Mouse (Mus musculus): ENCODE results near the gene Adam12.

Gene Adam12

DNA sequence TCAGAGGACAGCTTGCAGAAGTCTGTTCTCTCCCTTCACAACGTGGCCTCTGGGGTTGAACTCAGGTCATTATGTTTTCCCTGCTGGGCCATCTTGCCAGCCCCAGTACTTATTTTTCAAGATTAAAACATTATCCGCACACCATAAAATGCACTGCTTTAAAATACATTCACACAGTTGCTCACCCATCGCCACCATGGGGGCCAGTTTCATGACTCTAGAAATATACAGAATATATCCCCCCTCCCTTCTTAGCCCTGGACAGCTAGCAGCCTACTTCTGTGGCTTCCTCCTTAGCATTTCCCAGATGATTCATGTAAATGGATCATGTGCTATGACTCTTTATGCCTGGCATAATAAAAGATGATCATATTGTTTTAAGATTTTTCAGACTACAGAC, 355.8 kb downstream of the Adam12 start:
- no peak for DNase-seq (ENCODE audit: low spot score in 2 of 2)

DNA sequence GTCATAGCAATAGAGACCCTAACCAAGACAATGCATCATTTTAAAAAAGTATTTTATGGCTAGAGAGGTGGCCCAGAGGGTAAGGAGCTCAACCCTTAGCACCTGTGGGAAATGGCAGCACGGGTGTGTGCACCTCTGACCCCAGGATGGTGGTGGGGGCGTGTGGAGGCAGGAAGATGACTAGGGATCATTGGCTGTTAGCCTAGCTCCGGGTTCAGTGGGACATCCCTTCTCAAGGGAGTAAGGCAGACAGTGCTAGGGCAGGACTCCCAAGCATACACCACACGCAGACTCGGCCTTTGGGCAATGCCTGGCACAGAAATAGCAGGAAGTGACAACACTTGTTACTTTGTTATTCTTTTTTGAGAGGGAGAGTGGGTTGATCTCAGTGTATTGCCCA, 359.2 kb downstream of the Adam12 start:
- DNase-seq (ENCODE audit: low spot score in 2 of 2): no peak

DNA sequence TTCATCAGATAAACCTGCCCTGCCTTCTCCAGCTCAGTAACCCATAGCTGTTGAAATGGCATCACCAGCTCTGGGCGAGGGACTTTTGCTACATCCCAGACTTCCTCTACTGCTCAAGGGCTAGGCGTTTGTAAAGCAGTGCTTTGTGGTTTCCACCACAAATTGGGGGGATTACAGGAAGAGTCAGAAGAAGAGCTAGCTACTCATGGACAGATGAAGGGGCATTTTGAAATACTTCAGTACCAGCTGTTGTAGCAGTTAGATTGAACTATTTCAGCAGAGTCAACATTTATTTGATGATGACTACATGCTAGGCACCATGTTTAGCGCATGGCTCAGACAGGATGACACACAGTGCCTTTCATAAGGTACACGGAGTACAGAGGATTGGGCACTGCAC, 361.7 kb downstream of the Adam12 start:
- no peak for DNase-seq (ENCODE audit: low spot score in 2 of 2)

DNA sequence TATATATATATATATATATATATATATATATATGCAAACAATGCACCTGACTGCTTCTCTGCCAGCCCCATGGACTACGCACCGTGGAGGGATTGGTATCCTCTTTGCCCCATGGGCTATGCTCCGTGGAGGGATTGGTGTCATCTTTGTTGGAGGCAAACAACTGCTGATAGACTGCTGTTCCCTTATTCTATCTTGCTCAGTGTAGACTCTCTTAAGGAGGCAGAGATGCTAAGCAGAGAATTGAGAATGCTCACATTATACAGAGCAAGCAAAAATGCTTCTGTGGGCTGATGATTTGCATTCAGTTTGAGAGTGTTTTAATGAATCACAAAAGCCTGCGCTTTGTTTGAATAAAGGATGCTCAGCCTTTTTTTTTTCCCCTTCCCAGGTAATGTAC, 368.3 kb downstream of the Adam12 start:
- DNase-seq (ENCODE audit: low spot score in 2 of 2): no peak

DNA sequence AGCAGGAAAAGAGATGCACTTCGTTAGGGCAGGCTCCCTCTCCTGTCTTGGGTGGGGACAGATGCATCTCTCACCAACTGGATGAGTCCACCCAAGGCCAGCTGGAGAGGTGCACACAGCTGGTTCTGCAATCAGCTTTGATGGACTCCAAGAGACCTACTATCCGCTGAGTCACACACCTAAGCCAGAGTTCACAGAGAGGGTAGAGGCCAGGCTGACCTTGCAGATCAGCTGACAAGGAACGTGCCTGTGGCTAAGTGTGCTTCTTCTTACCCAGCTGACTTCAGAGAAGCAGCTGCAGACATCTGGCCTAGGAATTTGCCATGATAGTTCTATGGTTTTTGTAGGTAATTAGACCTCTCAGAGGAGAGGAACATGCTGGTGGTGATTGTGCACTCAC, 368.8 kb downstream of the Adam12 start:
- DNase-seq (ENCODE audit: low spot score in 2 of 2): no peak

DNA sequence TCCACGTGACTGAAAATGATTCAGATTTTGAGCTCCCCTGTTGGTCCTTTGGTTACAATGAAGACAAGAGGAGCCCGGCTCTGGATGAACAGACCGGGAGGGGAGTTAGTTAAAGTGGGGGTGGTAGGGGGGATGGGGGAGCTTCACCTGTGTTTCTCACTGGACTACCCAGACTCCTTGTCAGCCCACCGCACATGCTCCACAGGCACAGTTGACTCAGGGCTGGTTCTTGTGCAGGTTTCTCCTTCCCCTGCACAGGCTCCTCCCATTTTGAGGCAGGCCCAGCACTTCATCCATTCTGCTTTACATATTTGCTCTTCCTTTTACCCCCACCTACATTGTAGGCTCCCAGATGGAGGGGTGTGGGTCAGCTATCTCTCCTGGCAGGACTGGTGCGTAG, 369.2 kb downstream of the Adam12 start:
- DNase-seq (ENCODE audit: low spot score in 2 of 2): no peak

DNA sequence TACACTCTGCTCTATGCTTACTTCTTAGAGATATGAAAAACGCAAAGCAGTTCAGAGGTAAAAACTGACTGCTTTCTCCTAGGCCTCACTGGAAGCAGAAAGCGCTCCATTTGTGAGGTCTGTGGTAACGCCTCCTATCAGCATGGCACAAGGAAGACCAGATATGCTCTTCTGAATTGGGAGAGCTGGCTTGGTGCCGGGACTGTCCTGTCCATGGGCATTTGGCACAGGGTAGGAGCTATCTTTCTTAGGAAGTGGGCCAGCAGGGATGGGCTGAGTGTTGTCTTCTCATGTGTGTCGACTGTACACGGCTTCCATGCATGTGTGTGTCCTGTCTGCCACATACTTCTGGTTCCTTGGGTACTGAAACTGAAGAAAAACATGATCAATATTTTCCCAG, 369.7 kb downstream of the Adam12 start:
- DNase-seq (ENCODE audit: low spot score in 2 of 2): no peak

DNA sequence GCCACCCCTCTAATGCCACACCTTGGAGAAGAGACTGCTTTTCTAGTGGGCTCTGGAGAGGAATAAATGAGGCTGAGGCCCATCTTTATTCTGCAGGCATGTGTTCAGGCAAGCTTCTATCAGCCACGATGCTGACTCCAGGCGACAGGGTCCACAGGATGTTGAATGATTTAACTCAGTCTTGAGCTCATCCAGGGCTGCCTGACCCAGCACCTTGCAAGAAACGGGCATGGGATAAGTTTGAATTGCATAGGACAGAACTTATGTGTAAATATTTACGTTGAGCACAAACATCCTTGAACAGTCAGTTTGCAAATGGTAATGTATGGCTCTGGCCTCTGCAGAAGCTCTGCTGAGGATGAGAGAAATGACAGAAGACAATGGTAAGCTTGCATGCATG, 372.4 kb downstream of the Adam12 start:
- DNase-seq (ENCODE audit: low spot score in 2 of 2): no peak

DNA sequence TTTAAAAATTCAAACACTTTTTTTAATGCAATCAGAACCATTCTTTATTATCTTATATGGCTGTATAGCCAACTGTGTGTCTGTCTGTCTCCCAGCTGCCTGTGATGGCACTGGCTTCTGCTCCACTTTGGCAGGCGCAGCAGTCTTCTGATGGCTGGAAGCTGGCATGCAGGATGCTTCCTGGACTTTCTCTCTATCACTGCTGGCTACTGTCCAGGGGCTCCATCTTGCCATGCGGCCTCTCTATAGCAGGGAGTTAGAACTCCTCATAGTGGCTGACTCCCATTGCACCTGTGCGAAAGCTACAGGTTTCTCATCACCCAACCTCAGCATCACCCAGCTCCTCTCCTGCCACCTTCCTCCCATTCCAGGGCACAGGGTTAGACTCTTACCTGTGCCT, 373.4 kb downstream of the Adam12 start:
- no peak for DNase-seq (ENCODE audit: low spot score in 2 of 2)

DNA sequence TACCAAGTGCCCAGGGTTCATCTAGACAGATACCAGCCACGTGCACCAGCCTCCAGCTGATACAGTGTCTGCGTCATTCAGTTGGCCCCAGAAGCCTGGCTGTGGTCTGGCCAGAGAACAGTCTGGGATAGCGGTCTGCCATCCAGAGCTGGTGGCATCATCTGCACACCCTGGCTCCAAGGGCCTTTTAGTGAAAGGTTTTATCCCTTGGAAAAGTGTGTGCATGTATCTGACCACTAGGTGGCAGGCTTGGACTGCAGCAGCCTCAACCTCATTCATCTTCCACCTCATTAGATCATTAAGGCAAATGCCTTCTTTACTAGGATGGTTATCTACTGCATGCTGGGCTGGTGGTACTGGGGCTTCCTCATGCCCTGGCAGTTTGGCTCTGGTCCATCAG, 375.7 kb downstream of the Adam12 start:
- DNase-seq (ENCODE audit: low spot score in 2 of 2): peak in 1 of 2 experiments; percentile 22

DNA sequence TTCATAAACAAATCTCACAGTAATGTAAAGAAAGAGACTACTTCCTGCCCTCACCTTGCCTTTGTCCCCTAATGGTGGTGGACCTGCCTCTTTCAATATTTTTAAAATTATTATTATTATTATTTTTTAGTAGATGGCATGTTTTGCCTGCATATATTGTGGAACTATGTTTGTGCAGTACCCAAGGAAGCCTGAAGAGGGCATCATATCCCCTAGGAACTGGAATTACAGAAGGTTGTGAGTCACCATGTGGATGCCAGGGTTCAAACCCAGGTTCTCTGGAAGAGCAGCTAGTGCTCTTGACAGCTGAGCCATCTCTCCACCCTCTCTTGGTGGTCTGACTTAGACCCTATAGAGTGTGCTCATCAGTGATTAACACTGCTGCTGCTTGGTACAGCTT, 381.2 kb downstream of the Adam12 start:
- no peak for DNase-seq (ENCODE audit: low spot score in 2 of 2)

DNA sequence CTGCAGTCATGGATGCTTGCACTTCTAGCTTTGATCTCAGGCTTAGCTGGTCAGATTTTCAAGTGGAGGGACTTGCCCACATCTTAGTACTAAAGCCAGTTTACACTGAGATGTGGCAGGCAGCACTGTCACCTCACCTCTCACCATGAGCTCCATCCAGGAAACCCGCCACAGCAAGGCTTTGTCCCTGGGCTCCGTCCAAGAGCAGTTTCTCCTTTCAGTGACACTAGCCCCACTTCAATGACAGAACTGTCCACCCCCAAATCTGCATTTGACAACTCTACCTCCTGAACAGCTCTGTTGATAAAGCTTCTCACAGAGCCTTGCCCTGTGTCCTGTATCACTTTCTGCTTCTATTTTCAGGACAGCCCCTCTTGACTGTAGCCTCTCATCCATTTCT, 383.8 kb downstream of the Adam12 start:
- DNase-seq (ENCODE audit: low spot score in 2 of 2): no peak

DNA sequence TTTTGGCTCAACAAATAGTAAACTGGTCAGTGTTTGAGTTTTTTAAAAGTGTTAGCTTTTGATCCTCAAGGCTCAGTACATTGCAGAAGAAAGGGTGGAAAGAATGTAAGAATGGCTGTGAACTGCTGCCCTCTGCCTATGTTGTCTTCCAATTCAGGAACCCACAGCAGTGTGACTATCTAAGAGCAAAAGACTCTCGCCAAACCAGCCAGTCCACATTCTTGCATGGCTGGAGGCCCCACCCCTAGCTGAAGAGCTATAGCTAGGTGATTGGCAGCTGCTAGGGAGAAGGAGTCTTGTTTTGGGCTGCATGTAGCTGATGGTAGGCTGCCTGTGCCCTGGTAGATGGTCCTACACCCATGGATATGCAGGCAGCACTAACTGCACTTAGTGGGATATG, 384.8 kb downstream of the Adam12 start:
- DNase-seq (ENCODE audit: low spot score in 2 of 2): no peak

DNA sequence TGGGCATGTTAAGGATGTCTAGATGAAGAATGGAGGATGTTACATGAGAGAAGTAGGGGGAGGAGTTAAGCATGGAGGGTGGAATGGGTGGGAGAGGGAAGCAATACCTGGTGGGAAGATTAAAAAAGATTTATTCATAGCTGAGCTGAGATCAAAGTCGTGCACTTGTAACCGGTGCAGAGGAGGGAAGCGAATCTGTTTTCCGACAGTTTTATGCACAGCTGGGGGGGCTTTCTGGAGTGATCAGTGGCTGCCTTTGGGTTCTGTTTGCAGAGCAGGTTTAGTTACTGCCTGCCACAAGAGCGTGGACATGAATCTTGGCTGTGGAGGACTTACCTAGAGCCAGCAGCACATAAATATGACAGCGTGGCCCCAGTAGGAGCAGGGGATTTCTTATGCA, 389.9 kb downstream of the Adam12 start:
- no peak for DNase-seq (ENCODE audit: low spot score in 2 of 2)

DNA sequence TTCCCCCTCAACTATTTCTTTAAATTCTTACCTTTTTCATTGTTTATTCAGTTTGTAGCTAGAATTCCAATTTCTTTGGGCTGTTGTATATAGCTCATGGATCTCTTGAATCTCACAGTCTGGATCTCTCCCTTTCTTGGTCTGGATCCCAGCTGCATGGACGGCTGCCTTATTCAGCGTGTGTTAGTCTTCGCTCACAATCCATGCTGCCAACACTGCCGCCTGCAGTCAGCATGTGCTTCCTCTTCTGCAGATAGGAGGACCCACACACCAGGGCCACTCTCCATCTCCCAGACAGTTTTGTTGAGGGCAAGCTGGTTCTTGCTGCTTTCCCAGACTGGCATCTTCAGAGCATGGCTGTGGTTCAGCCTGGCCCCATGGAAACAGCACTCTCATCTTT, 392.4 kb downstream of the Adam12 start:
- no peak for DNase-seq (ENCODE audit: low spot score in 2 of 2)
